In the genomic region with DNA sequence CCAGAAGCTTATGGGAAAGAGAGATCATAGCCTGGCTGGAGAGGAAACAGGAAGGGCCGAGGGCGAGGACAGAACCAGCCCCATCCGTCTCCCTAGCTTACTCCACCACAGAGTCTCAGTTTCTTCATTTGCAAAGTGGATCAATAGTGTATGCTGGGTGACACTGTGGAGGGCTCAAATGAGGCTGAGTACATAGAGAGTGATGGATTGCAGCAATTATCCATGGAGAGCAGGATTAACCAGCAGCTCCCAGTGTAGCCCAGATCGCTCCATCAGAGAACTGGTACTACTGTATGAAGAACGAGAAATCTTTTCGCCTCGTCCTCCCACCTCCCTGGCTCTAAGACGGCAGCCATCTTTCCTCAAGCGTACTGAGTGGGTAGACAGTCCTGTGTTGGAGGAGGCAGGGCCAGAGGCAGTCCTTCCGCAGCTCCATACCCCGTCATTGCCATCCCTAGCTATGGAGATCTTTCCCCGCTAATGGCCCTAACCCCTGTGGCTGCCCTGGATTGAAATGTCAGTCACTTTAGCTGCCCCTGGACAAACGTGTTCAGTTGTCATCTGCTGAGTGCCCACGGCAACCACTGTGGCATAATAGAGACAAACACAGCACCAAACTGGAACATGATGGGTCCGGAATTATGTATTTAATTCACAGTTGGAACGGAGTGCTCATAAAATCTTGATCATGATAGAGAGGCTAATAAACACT, we compare ENCODE assay signal across 16 mouse cellular contexts.
"Had no signal": no experiment of that assay in that cellular context is flagged by ENCODE, and none has a peak within 500 bp of the region (broad histone marks: within the 10 kb centered on the region; RNA-seq: fewer than 3 reads in every experiment).

No protein-coding gene starts in this region.

- H3K27me3 ChIP-seq: liver, embryonic 13.5 days; lung, embryonic 15.5 days had no signal

- H3K4me3 ChIP-seq: layer of hippocampus, adult 2 months; limb, embryonic 12.5 days; liver, embryonic 13.5 days; lung, embryonic 15.5 days; megakaryocyte, embryonic 14.5 days; midbrain, embryonic 15.5 days had no signal

- H3K27ac ChIP-seq: kidney, postnatal 0 days; layer of hippocampus, adult 2 months; limb, embryonic 12.5 days; liver, embryonic 13.5 days; lung, embryonic 15.5 days; midbrain, embryonic 15.5 days had no signal

- H3K9ac ChIP-seq: liver, embryonic 13.5 days; liver, postnatal 0 days; lung, embryonic 15.5 days; midbrain, embryonic 15.5 days had no signal

- H3K4me2 ChIP-seq: limb, embryonic 12.5 days; liver, embryonic 13.5 days; lung, embryonic 15.5 days; midbrain, embryonic 11.5 days; midbrain, embryonic 15.5 days had no signal

- H3K4me1 ChIP-seq: limb, embryonic 12.5 days; liver, embryonic 13.5 days; lung, embryonic 15.5 days had no signal

- DNase-seq: kidney, adult 9 months; kidney, postnatal 36 days; liver; liver, embryonic 13.5 days; liver, postnatal 0 days; lung, postnatal 14 days; right cerebral cortex, adult 18-20 months; right cerebral cortex, postnatal 25 days; thymus, postnatal 36 days had no signal

- ATAC-seq: liver, postnatal 0 days; midbrain, embryonic 15.5 days had no signal

- H3K9me3 ChIP-seq: limb, embryonic 12.5 days; liver, embryonic 13.5 days; lung, embryonic 15.5 days; midbrain, embryonic 15.5 days had no signal

- H3K36me3 ChIP-seq: limb, embryonic 12.5 days; liver, embryonic 13.5 days; lung, embryonic 15.5 days; midbrain, embryonic 15.5 days had no signal
